Mouse (Mus musculus) adrenal gland, adult 8-10 months (tissue): ENCODE measurements around the gene Reln. TPM values are rescaled to one million over a fixed set of nuclear protein-coding genes. Genes with fewer than 3 reads are reported as not detected.

ENCODE experiments used
- DNase-seq: peaks from one replicate; pipeline ENCODE4 v3.0.0; 2022
- total RNA-seq, 4 experiments: library from RNA; stranded (reverse); gene quantifications; 2 replicates each; pipeline ENCODE4 v1.2.4; 2022

Gene Reln
- total RNA-seq, 4 experiments from 2014 or later = 0.83 to 2.4 (median 1.4) TPM

GRCm38 (mm10) chr5:21931151-21931550, 413.4 kb downstream of the Reln start:
- DNase-seq = no peak

- DNase-seq = peak; percentile 34
Measured at GRCm38 (mm10) chr5:21920310-21920709, 424.2 kb downstream of the Reln start.

- DNase-seq = peak; percentile 77
Measured at GRCm38 (mm10) chr5:21919281-21919780, 425.2 kb downstream of the Reln start.

GRCm38 (mm10) chr5:21915973-21916372, 428.5 kb downstream of the Reln start:
- no peak for DNase-seq

GRCm38 (mm10) chr5:21914776-21915175, 429.7 kb downstream of the Reln start:
- peak; percentile 54 for DNase-seq

GRCm38 (mm10) chr5:21912835-21913530, 431.5 kb downstream of the Reln start:
- DNase-seq = no peak

GRCm38 (mm10) chr5:21910726-21911125, 433.8 kb downstream of the Reln start:
- DNase-seq = no peak

GRCm38 (mm10) chr5:21909713-21910112, 434.8 kb downstream of the Reln start:
- DNase-seq = no peak

- DNase-seq = peak; percentile 75
Measured at GRCm38 (mm10) chr5:21901411-21901810, 443.1 kb downstream of the Reln start.

GRCm38 (mm10) chr5:21900891-21901290, 443.6 kb downstream of the Reln start:
- peak; percentile 33 for DNase-seq

GRCm38 (mm10) chr5:21898875-21899274, 445.6 kb downstream of the Reln start:
- no peak for DNase-seq

- no peak for DNase-seq
Measured at GRCm38 (mm10) chr5:21896586-21896985, 447.9 kb downstream of the Reln start.

GRCm38 (mm10) chr5:21894168-21894567, 450.3 kb downstream of the Reln start:
- DNase-seq = no peak

GRCm38 (mm10) chr5:21866750-21867149, 477.8 kb downstream of the Reln start:
- no peak for DNase-seq

- no peak for DNase-seq
Measured at GRCm38 (mm10) chr5:21866311-21866712, 478.2 kb downstream of the Reln start.

- DNase-seq = no peak
Measured at GRCm38 (mm10) chr5:21865346-21866107, 479.0 kb downstream of the Reln start, which contains the start of gene Slc26a5. Gene Slc26a5 (minus strand): TSS chr5:21865604.

- no peak for DNase-seq
Measured at GRCm38 (mm10) chr5:21858653-21859052, 485.8 kb downstream of the Reln start.

- DNase-seq = no peak
Measured at GRCm38 (mm10) chr5:21851679-21852340, 492.7 kb downstream of the Reln start.

GRCm38 (mm10) chr5:21847438-21847837, 497.1 kb downstream of the Reln start:
- no peak for DNase-seq

GRCm38 (mm10) chr5:21846616-21847290, 497.7 kb downstream of the Reln start:
- no peak for DNase-seq

GRCm38 (mm10) chr5:21844676-21845075, 499.8 kb downstream of the Reln start:
- no peak for DNase-seq
